Mouse (Mus musculus) cerebellum, adult 2 months (tissue): ENCODE results near the gene Akap5.

ENCODE experiments used
- CTCF ChIP-seq: fragments of 200-500 bp; IDR thresholded peaks from 2 replicates; pipeline ENCODE4 v1.5.1; 2011; ENCODE audit warnings: low read depth, mild to moderate bottlenecking, control low read depth, low read length, moderate library complexity, borderline replicate concordance; ENCODE audit not compliant: insufficient read depth
- POLR2A ChIP-seq: fragments of 200-500 bp; IDR thresholded peaks from 2 replicates; pipeline ENCODE4 v1.6.1; 2011; ENCODE audit warnings: low read length, control low read depth, borderline replicate concordance; ENCODE audit not compliant: insufficient read depth

DNA sequence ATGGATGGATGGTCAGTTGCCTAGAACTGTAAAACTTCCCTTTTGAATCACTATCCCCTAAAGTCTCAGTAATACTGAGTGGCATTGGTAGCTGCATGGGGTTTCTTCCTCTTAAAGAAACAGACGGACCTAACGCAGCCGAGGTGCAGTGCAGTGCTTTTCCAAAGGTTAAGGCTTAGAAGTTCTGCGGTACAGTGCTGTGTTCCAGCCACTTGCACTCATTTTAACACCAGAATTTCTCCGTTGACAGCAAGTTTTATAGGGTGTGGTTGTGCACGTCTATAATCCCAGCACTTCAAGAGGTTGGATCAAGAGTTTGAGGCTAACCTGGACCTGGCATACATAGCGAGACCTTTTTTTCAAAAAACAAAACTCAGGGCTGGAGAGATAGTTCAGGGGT is 47.4 kb downstream of the Akap5 start:
- no peak for TF ChIP-seq CTCF
- TF ChIP-seq POLR2A = no peak
